Mouse (Mus musculus) liver, postnatal 0 days (tissue): ENCODE data around the gene Tox2.

Source experiments
- CTCF ChIP-seq: sonication (generic); IDR thresholded peaks from 2 replicates; pipeline ENCODE4 v1.5.1; 2016; ENCODE audit warnings: antibody characterized with exemption, low read depth
- EP300 ChIP-seq: IDR thresholded peaks from 2 replicates; pipeline ENCODE4 v1.6.1; 2016; ENCODE audit warnings: antibody characterized with exemption, low read depth, mild to moderate bottlenecking

GRCm38 (mm10) chr2:163254228-163254627, 51.3 kb downstream of the Tox2 start:
- TF ChIP-seq CTCF (no peak), EP300 (no peak)
